Mouse (Mus musculus) myocyte (in vitro differentiated cells): Measurements from ENCODE around the gene Gba2. TPM values are rescaled to one million over a fixed set of nuclear protein-coding genes. Genes with fewer than 3 reads are reported as not detected.

Experiments
- H3K27me3 ChIP-seq: one replicate; pipeline ENCODE4 v1.6.1; 2011; ENCODE audit not compliant: control insufficient read depth, insufficient read depth, insufficient read length
- H3K36me3 ChIP-seq: one replicate; pipeline ENCODE4 v1.6.1; 2011; ENCODE audit not compliant: control insufficient read depth, insufficient read depth
- H3K4me2 ChIP-seq: one replicate; pipeline ENCODE4 v1.6.1; 2011; ENCODE audit warnings: low read depth, control low read depth
- H3K4me3 ChIP-seq: one replicate; pipeline ENCODE4 v1.5.1; 2011; ENCODE audit warnings: mild to moderate bottlenecking, control low read depth, moderate library complexity
- H3K79me2 ChIP-seq: one replicate; pipeline ENCODE4 v1.6.1; 2011; ENCODE audit not compliant: control insufficient read depth, insufficient read depth
- H3ac ChIP-seq: one replicate; pipeline ENCODE4 v1.6.1; 2011; ENCODE audit not compliant: control insufficient read depth, insufficient read length
- CEBPB ChIP-seq: IDR thresholded peaks from 2 replicates; pipeline ENCODE4 v1.6.1; 2011; ENCODE audit warnings: mild to moderate bottlenecking, moderate library complexity; ENCODE audit not compliant: poor library complexity, insufficient read depth, severe bottlenecking
- E2F4 ChIP-seq: IDR thresholded peaks from one replicate; pipeline ENCODE4 v1.6.1; 2011; ENCODE audit warnings: mild to moderate bottlenecking, control low read depth, moderate library complexity; ENCODE audit not compliant: insufficient read depth
- MAX ChIP-seq: IDR thresholded peaks from one replicate; pipeline ENCODE4 v1.6.1; 2011; ENCODE audit warnings: low read depth, mild to moderate bottlenecking, control low read depth
- MYOD1 ChIP-seq, 3 experiments: IDR thresholded peaks; one replicate each; pipeline ENCODE4 v1.6.1; 2011; ENCODE audit warnings: control low read depth in 2 of 3, low read depth in 2 of 3, mild to moderate bottlenecking in 2 of 3, moderate library complexity in 1 of 3; ENCODE audit not compliant: insufficient read length in 2 of 3, control insufficient read depth in 1 of 3
- MYOG ChIP-seq, 3 experiments: IDR thresholded peaks; one replicate each; pipeline ENCODE4 v1.6.1; 2011; ENCODE audit warnings: control low read depth in 2 of 3, low read depth in 2 of 3, mild to moderate bottlenecking in 2 of 3; ENCODE audit not compliant: insufficient read length in 2 of 3, control insufficient read depth in 1 of 3, insufficient read depth in 1 of 3
- POLR2A ChIP-seq: IDR thresholded peaks from one replicate; pipeline ENCODE4 v1.6.1; 2011; ENCODE audit warnings: low read depth, mild to moderate bottlenecking, control low read depth, moderate library complexity; ENCODE audit not compliant: insufficient read length
- POLR2AphosphoS2 ChIP-seq: IDR thresholded peaks from one replicate; pipeline ENCODE4 v1.6.1; 2011; ENCODE audit warnings: low read depth, control low read depth; ENCODE audit not compliant: insufficient read length
- REST ChIP-seq: IDR thresholded peaks from one replicate; pipeline ENCODE4 v1.6.1; 2011; ENCODE audit warnings: mild to moderate bottlenecking, control low read depth, moderate library complexity; ENCODE audit not compliant: insufficient read depth, insufficient read length
- SRF ChIP-seq: IDR thresholded peaks from one replicate; pipeline ENCODE4 v1.6.1; 2011; ENCODE audit warnings: low read depth; ENCODE audit not compliant: control insufficient read depth, insufficient read length
- TCF12 ChIP-seq: IDR thresholded peaks from one replicate; pipeline ENCODE4 v1.6.1; 2011; ENCODE audit warnings: mild to moderate bottlenecking, control low read depth; ENCODE audit not compliant: poor library complexity, insufficient read depth, severe bottlenecking
- TCF3 ChIP-seq: IDR thresholded peaks from one replicate; pipeline ENCODE4 v1.6.1; 2011; ENCODE audit warnings: low read depth, control low read depth; ENCODE audit not compliant: insufficient read length
- USF1 ChIP-seq: IDR thresholded peaks from one replicate; pipeline ENCODE4 v1.6.1; 2011; ENCODE audit warnings: low read depth, mild to moderate bottlenecking, control low read depth, moderate library complexity
- polyA plus RNA-seq: library from polyadenylated mRNA; unstranded; fragments of >200 nt; fragmentation: generic; extraction: Trizol; gene quantifications from one replicate; pipeline ENCODE4 v1.2.1, GENCODE M21; 2012; ENCODE audit warnings: missing spikeins

Gba2 gene
- polyA plus RNA-seq, 1 experiment: 5.9 TPM

GRCm38 (mm10) chr4:43561436-43561996, 17.2 kb downstream of the Gba2 start:
- Histone ChIP-seq H3K4me2 (peak overlapping the region; percentile 96), H3K4me3 (peak overlapping the region; percentile 82), H3K79me2 (peaks cover 54% of the 10 kb centered on the region), H3K36me3 (peaks cover 17% of the 10 kb centered on the region), H3K27me3 (no peaks in the 10 kb centered on the region), H3ac (peak overlapping the region; percentile 88)
- no peak for TF ChIP-seq SRF
- TF ChIP-seq TCF12: no peak
- TF ChIP-seq MYOD1 (IDR thresholded peaks at IDR 0.05; ENCODE audit: control insufficient read depth in 1 of 3, insufficient read length in 2 of 3, low read depth in 2 of 3): no peak
- TF ChIP-seq TCF3: no peak
- no peak for TF ChIP-seq MYOG (IDR thresholded peaks at IDR 0.05; ENCODE audit: control insufficient read depth in 1 of 3, insufficient read depth in 1 of 3, insufficient read length in 2 of 3, low read depth in 2 of 3)
- TF ChIP-seq MAX: no peak
- TF ChIP-seq REST: no peak
- no peak for TF ChIP-seq USF1
- no peak for TF ChIP-seq POLR2A
- TF ChIP-seq CEBPB: no peak
- TF ChIP-seq E2F4: no peak
- TF ChIP-seq POLR2AphosphoS2: no peak

- H3ac ChIP-seq: peak overlapping the region; percentile 88
- H3K36me3 ChIP-seq: peaks cover 21% of the 10 kb centered on the region
- TF ChIP-seq TCF3 (no peak), USF1 (no peak), SRF (no peak), REST (no peak)
- no peaks in the 10 kb centered on the region for H3K27me3 ChIP-seq
- peak overlapping the region; percentile 82 for H3K4me3 ChIP-seq
- H3K4me2 ChIP-seq: peak overlapping the region; percentile 96
- peaks cover 58% of the 10 kb centered on the region for H3K79me2 ChIP-seq
These were observed 17.7 kb downstream of the Gba2 start for GRCm38 (mm10) chr4:43560976-43561375.

- peak overlapping the region; percentile 88 for H3ac ChIP-seq
- peak overlapping the region; percentile 82 for H3K4me3 ChIP-seq
- no peaks in the 10 kb centered on the region for H3K27me3 ChIP-seq
- TF ChIP-seq POLR2A (peak; percentile 65), CEBPB (no peak), MAX (peak; percentile 2), POLR2AphosphoS2 (peak; percentile 79), TCF12 (no peak), REST (no peak), MYOG (IDR thresholded peaks at IDR 0.05; ENCODE audit: control insufficient read depth in 1 of 3, insufficient read depth in 1 of 3, insufficient read length in 2 of 3, low read depth in 2 of 3) (peak in 2 of 3 experiments; percentile 63 to 72), MYOD1 (IDR thresholded peaks at IDR 0.05; ENCODE audit: control insufficient read depth in 1 of 3, insufficient read length in 2 of 3, low read depth in 2 of 3) (peak in 1 of 3 experiments; percentile 89), E2F4 (no peak), TCF3 (no peak), SRF (peak; percentile 65), USF1 (no peak)
- peaks cover 25% of the 10 kb centered on the region for H3K36me3 ChIP-seq
- peak overlapping the region; percentile 96 for H3K4me2 ChIP-seq
- peaks cover 58% of the 10 kb centered on the region for H3K79me2 ChIP-seq
These were observed 18.4 kb downstream of the Gba2 start for GRCm38 (mm10) chr4:43560243-43560611.

GRCm38 (mm10) chr4:43559519-43560242, 19.0 kb downstream of the Gba2 start:
- TF ChIP-seq CEBPB (peak; percentile 90), TCF12 (no peak), POLR2AphosphoS2 (peak; percentile 11), TCF3 (no peak), MYOD1 (IDR thresholded peaks at IDR 0.05; ENCODE audit: control insufficient read depth in 1 of 3, insufficient read length in 2 of 3, low read depth in 2 of 3) (peak in 2 of 3 experiments; percentile 85 to 90), POLR2A (peak; percentile 41), USF1 (peak; percentile 22)
- Histone ChIP-seq H3K4me3 (peak overlapping the region; percentile 82), H3K36me3 (peaks cover 25% of the 10 kb centered on the region), H3K27me3 (no peaks in the 10 kb centered on the region), H3K79me2 (peaks cover 58% of the 10 kb centered on the region), H3ac (peak overlapping the region; percentile 88), H3K4me2 (peak overlapping the region; percentile 96)

GRCm38 (mm10) chr4:43558631-43559356, 19.9 kb downstream of the Gba2 start:
- Histone ChIP-seq H3ac (peak overlapping the region; percentile 88), H3K4me2 (peak overlapping the region; percentile 96), H3K27me3 (no peaks in the 10 kb centered on the region), H3K79me2 (peaks cover 58% of the 10 kb centered on the region), H3K36me3 (peaks cover 32% of the 10 kb centered on the region), H3K4me3 (peak overlapping the region; percentile 82)
- TF ChIP-seq E2F4: no peak
- TF ChIP-seq REST: no peak
- peak; percentile 97 for TF ChIP-seq SRF
- peak in 1 of 3 experiments; percentile 39 for TF ChIP-seq MYOD1 (IDR thresholded peaks at IDR 0.05; ENCODE audit: control insufficient read depth in 1 of 3, insufficient read length in 2 of 3, low read depth in 2 of 3)
- no peak for TF ChIP-seq MYOG (IDR thresholded peaks at IDR 0.05; ENCODE audit: control insufficient read depth in 1 of 3, insufficient read depth in 1 of 3, insufficient read length in 2 of 3, low read depth in 2 of 3)
- no peak for TF ChIP-seq CEBPB
- TF ChIP-seq POLR2AphosphoS2: peak; percentile 76
- no peak for TF ChIP-seq TCF3
- no peak for TF ChIP-seq USF1
- TF ChIP-seq MAX: no peak
- TF ChIP-seq TCF12: no peak
- TF ChIP-seq POLR2A: peak; percentile 78
